Mouse (Mus musculus) monocyte, adult 5-6 weeks (primary cell): ENCODE results near the gene Ccdc27. TPM values are rescaled to one million over a fixed set of nuclear protein-coding genes. Genes with fewer than 3 reads are reported as not detected.

Experiments
- ATAC-seq: fragments of 153-309, 156-312 bp; replicated peaks from 2 replicates; pipeline ENCODE4 v1.8.0; 2017; ENCODE audit warnings: mild to moderate bottlenecking; ENCODE audit not compliant: low TSS enrichment, insufficient number of reproducible peaks, severe bottlenecking, poor library complexity, low FRiP score
- total RNA-seq: library from RNA; stranded (forward); fragments of 200-1000, 200-491, 200-594 nt; gene quantifications from 3 replicates; pipeline ENCODE4 v1.2.3, GENCODE M21; 2017

Gene Ccdc27
- not detected in 3 replicates for total RNA-seq

- no peak for ATAC-seq
These were observed at the start of gene Ccdc27 for GRCm38 (mm10) chr4:154042577-154042976. Ccdc27 (minus strand) TSS chr4:154042677.

GRCm38 (mm10) chr4:154091356-154091755 is 48.9 kb upstream of the Ccdc27 start:
- ATAC-seq: no peak

- no peak for ATAC-seq
These were observed 46.7 kb upstream of the Ccdc27 start for GRCm38 (mm10) chr4:154089205-154089604.

- no peak for ATAC-seq
These were observed 44.0 kb upstream of the Ccdc27 start for GRCm38 (mm10) chr4:154086436-154086835.

- no peak for ATAC-seq
These were observed 43.4 kb upstream of the Ccdc27 start for GRCm38 (mm10) chr4:154085856-154086255.

- ATAC-seq: no peak
These were observed 39.5 kb upstream of the Ccdc27 start for GRCm38 (mm10) chr4:154081974-154082373.

- no peak for ATAC-seq
These were observed 38.5 kb upstream of the Ccdc27 start for GRCm38 (mm10) chr4:154081021-154081420.

GRCm38 (mm10) chr4:154080211-154080610 is 37.7 kb upstream of the Ccdc27 start:
- no peak for ATAC-seq

GRCm38 (mm10) chr4:154071941-154072340 is 29.5 kb upstream of the Ccdc27 start:
- no peak for ATAC-seq

GRCm38 (mm10) chr4:154071521-154071920 is 29.0 kb upstream of the Ccdc27 start:
- no peak for ATAC-seq

GRCm38 (mm10) chr4:154070896-154071295 is 28.4 kb upstream of the Ccdc27 start:
- ATAC-seq: no peak

GRCm38 (mm10) chr4:154064827-154065773 is 22.6 kb upstream of the Ccdc27 start:
- peak; percentile 41; the same call in 1 of the 2 replicates for ATAC-seq

GRCm38 (mm10) chr4:154057696-154058095 is 15.2 kb upstream of the Ccdc27 start:
- no peak for ATAC-seq

- no peak for ATAC-seq
These were observed 14.2 kb upstream of the Ccdc27 start for GRCm38 (mm10) chr4:154056661-154057060.

GRCm38 (mm10) chr4:154056046-154056445 is 13.6 kb upstream of the Ccdc27 start:
- ATAC-seq: no peak

- no peak for ATAC-seq
These were observed 13.0 kb upstream of the Ccdc27 start for GRCm38 (mm10) chr4:154055482-154055881.

- ATAC-seq: no peak
These were observed 10.6 kb upstream of the Ccdc27 start for GRCm38 (mm10) chr4:154053065-154053464.

- ATAC-seq: no peak
These were observed 8.9 kb upstream of the Ccdc27 start for GRCm38 (mm10) chr4:154051401-154051800.

- no peak for ATAC-seq
These were observed 3.4 kb upstream of the Ccdc27 start for GRCm38 (mm10) chr4:154045837-154046236.

GRCm38 (mm10) chr4:154037123-154037522 is 5.4 kb downstream of the Ccdc27 start:
- no peak for ATAC-seq
